Mouse (Mus musculus) liver, adult 2 months (tissue): ENCODE data around the gene Zdhhc18.

Experiments used
- CTCF ChIP-seq: fragments of 200-500 bp; IDR thresholded peaks from 2 replicates; pipeline ENCODE4 v1.5.1; 2011; ENCODE audit warnings: low read depth, low read length, control low read depth
- POLR2A ChIP-seq: fragments of 200-500 bp; IDR thresholded peaks from 2 replicates; pipeline ENCODE4 v1.6.1; 2011; ENCODE audit warnings: low read length, control low read depth; ENCODE audit not compliant: insufficient read depth; ENCODE audit errors: extremely low read depth

DNA sequence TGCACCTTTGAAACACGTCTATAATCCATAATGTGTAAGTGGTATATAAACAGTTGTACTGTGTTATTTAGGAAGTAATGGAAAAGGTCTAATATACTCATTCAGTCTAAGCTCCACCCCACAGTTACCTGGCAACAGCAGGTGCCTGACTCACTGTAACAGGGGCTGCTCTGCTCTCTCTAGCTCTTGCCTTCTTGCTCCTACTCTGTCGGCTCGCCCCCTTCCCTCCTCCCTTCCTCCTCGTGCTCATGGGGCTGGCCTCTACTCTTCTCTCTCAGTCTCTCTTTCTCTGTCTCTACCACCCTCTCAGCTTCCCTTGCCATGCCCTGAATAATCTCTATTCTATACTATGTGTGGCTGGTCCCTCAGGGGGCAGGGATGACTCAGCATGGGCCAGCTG is 7.0 kb upstream of the Zdhhc18 start:
- TF ChIP-seq POLR2A (no peak), CTCF (no peak)
